Mouse (Mus musculus) cerebellum, postnatal 36 days (tissue): ENCODE results near the gene R3hdm1.
"Not testable (repeated sequence)": the region's sequence is repeated elsewhere in the genome, so short reads cannot be mapped to it uniquely, and the experiment has no call there.

ENCODE experiments used
- DNase-seq, 2 experiments: peaks; one replicate each; pipeline ENCODE4 v3.0.0; 2021 to 2022; ENCODE audit warnings: mixed read lengths in 2 of 2

Gene R3hdm1

GRCm38 (mm10) chr1:128102641-128103461 is at the start of gene R3hdm1, which contains the start of gene Zranb3:
Gene R3hdm1, plus strand, starts transcription at chr1:128103301.
Gene Zranb3, minus strand, starts transcription at chr1:128103047.
- peak; percentile 92 to 98 for DNase-seq

GRCm38 (mm10) chr1:128057269-128057668 is 45.8 kb upstream of the R3hdm1 start:
- no peak for DNase-seq

GRCm38 (mm10) chr1:128058625-128059024 is 44.5 kb upstream of the R3hdm1 start:
- DNase-seq, result no peak

GRCm38 (mm10) chr1:128060655-128061344 is 42.3 kb upstream of the R3hdm1 start:
- DNase-seq, result no peak

- no peak for DNase-seq
Observed at GRCm38 (mm10) chr1:128061401-128061800, 41.7 kb upstream of the R3hdm1 start.

DNA sequence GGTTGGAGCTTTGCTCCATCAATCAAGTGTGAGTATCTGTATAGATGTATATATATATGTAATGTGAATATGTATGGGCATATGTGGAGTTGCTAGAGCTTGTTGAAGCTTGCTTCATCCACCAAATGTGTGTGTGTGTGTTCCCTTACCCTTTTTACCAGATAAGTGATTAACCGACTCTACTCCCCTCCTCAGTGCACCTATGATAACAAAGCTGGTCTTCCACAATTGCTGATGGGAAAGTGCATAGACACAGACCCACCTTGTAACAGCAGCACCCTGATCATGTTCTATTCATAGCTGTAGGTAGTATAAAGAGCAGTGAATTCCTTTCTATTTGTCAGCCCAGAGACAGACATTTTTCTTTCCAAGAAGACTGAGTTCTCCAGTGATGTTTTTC is 40.9 kb upstream of the R3hdm1 start:
- no peak for DNase-seq

DNA sequence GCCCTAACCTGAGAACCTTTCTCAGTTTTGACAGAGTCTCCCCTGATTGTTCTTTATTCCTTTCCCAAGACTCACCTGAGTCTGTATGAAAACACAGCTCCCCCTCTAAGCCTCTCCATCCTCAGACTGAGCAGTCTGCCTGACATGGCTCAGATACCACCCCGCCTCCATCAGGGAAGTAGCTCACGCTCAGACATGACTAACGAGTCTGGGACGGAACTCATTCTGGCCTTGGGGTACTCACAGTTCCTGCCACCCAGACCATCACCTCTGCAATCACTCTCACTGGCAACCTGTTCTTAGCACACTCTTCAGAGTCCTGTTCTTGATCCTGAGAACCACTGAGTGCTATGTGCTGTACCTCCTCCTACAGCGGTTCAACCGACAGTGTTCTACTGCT is 38.4 kb upstream of the R3hdm1 start:
- no peak for DNase-seq

GRCm38 (mm10) chr1:128068945-128069397 is 34.1 kb upstream of the R3hdm1 start:
- DNase-seq, result no peak

DNA sequence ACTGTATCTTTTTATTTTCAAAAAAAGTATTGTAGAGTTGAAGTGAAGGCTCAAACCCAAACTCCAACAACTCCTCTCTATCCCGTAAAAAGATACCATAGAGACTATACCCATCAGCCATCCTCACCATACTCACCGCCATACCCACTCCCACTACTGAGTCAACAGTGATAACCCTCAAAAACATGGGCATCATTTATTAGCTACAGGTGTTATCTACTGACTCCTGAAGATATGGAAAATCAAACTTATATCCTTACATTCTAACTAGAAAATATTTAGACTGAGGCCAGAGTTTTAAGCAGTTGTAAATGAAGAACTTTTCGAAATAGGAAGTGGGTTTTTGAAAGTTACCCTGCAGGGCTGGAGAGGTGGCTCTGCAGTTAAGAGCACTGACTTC is 33.1 kb upstream of the R3hdm1 start:
- no peak for DNase-seq

DNA sequence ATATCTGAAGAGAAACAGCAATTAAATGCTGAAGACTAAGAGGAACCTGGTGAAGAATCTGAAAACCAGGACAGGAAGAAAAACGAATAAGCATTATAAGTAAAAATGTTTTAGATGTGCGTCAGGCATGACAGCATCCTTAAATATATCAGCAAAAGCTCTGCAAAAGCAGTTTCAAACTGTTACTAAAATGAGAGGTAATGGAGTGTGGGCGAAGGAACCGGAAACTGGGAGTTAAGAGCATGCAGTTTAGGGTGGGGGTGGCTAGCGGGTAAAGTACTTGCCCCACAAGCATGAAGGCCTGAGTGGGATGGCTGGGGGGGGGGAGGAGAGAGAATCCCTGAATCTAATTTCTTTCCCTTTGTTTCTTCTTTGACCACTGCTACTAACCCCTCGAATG is 30.1 kb upstream of the R3hdm1 start:
- no peak for DNase-seq

DNA sequence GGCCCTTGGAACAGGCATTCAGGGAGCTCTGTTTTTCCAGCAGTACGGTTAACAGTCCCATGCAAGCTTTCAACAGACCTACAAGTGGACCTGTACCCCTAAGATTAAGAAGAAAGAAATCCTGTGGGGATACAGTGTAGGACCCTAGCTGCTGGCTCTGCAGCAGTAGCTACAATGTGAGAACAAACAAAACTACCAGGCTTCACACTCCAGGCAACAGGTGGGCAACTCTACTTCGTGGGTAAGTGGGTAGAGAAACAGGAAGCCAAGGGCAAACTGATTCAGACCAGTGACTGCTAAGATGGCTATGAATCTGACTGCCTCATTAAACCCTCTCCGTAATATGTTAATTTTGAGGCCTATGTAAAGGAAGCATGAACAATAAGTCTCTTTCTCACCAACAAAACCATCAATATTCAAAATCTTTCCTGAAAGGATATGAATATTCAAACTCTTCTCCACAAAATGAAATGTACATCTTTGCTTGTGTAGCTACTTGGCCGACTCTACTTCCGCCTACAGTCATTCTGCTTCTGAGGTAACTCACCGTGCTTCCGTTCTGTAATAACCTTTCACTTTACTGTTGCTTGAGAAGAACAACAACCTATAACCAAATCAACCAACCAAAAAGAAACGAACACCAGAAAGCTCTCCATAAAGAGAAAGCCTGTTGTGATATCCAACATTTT is 26.2 kb upstream of the R3hdm1 start:
- no peak for DNase-seq

DNA sequence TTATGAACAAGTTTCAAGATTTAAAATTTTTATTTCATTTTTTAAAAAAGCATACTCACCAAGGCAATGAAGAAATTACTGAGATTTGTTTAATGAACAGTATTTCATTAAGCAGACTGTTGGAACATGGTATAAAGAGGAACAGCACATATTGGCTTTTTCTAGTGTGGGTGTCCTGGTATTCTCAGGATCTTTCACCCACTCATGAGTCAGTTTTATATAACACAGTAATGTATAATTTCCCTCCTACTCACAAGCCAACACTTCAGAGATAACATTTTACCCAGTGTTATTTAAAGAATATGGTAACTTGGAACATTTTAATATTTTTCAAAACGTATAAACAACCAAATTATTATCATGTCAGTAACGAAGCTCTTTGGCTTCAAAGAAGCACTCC is 25.3 kb upstream of the R3hdm1 start:
- DNase-seq, result no peak

- no peak for DNase-seq
Observed at GRCm38 (mm10) chr1:128078646-128079045, 24.5 kb upstream of the R3hdm1 start.

DNA sequence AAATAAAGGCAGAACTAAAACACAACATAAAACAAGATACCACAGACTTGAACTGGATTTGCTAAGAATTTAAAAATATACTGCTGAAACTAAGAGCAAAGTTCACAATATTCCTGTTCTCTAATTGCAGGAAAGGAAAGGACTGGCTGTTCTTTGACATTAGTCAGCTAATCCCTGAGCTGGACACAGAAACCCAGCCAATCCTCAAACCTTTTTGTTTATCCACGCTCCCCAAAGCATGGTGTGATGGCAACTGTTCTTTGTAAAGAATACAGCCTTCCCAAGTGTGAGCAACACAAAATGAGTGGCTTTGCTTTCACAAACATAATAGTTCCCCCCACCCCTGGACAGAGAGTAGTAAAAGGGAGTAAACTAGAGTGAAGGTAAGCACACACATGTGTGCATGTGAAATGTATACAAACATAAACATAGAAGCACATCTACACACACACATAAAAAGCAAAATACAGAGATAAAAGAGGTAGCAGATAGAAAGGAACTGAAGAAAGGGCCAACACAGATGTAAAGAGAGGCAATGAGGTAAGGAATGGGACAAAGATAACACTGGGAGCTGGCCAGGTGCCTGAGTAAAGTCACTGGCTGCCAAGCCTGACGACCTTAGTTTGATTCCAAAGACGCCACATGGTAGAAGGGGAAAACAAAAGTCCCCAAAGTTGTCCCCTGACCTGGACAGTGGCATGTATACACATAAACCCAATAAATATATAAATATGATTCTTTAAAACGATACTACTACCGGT is 22.0 kb upstream of the R3hdm1 start:
- DNase-seq, result no peak

GRCm38 (mm10) chr1:128081873-128082272 is 21.2 kb upstream of the R3hdm1 start:
- DNase-seq, result no peak

- peak in 1 of 2 experiments; percentile 6 for DNase-seq
Observed at GRCm38 (mm10) chr1:128082800-128083199, 20.3 kb upstream of the R3hdm1 start.

- DNase-seq, result no peak
Observed at GRCm38 (mm10) chr1:128094686-128095085, 8.4 kb upstream of the R3hdm1 start.

- no peak for DNase-seq
Observed at GRCm38 (mm10) chr1:128098309-128098708, 4.8 kb upstream of the R3hdm1 start.

DNA sequence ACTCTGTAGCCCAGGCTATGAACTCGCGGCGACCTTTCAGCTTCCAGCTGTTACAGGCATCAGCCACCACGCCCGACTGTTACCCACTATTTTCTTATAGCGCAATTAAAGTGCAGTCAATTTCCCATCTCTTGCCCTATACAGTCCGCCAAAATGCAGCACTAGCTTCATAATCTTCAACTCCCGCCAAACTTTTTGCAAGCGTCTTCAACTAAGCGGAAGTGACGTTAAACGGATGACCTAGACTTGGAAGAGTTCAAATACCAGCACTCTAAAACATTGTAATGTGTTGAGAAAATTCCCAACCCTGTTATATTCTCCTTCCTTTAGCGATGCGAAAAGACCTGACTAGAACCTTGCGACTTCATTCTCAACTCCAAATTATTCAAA is 855 bp upstream of the R3hdm1 start:
- DNase-seq, result peak in 1 of 2 experiments; percentile 18

GRCm38 (mm10) chr1:128103520-128104088 is 503 bp downstream of the R3hdm1 start:
- no peak for DNase-seq

DNA sequence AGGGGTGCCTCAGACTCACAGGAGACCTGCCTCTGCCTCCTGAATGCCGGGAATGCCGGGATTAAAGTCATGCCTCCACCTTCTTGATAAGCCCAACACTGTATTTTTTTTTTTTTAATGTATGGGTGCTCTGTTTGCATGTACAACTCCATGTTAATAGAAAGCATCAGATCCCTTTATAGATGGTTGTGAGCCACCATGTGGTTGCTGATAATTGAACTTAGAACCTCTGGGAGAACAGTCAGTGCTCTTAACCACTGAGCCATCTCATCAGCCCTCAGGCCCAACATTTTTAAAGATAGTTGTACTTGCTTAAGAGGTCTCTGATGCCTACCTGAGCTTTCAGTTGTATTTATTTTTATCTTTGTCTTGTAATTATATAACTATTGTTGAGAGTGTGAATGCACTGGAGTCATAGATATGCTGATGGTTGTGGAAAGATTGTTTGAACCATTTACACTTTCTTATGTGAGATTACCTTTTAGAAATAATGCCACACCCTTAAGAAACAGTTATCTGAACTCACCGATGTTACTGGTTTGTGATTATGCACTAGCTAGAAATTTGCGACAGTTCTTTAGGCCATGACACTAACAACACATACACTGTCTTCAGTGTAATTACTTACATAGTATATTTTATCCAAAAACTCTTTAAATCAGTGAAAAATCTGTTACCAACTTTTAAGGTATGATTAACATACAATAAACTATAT is 18.0 kb downstream of the R3hdm1 start:
- no peak for DNase-seq

DNA sequence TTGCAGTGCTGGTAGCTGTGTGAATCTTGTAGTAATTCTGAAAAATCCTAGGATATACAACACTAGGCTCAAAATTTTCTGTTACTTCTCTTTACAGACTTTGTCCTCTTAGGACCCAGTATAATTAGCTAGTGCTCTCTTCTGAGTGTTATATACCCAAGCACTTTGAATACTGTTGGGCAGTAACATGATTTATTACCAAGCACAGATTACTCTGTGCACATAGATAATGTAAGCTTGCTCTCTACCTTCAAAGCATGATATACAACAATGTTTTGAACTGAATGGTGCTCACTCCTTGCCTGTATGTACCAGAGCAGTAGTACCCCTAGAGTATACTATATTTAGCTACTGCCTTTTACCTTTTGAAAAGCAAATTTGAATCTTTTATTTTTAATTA is 33.1 kb downstream of the R3hdm1 start:
- DNase-seq, result not testable (repeated sequence)
